Mouse (Mus musculus) left cerebral cortex, postnatal 36 days (tissue): ENCODE data around the gene Sema4b. TPM values are rescaled to one million over a fixed set of nuclear protein-coding genes. Genes with fewer than 3 reads are reported as not detected.

ENCODE experiments used
- DNase-seq, 2 experiments: peaks; one replicate each; pipeline ENCODE4 v3.0.0; 2021 to 2022; ENCODE audit warnings: low spot score in 2 of 2, mixed read lengths in 1 of 2
- intact Hi-C: fragments of 180-260 bp; cut with DNase I; formaldehyde crosslinking; loops from one replicate; pipeline ENCODE4 v1.15.1; 2025
- total RNA-seq, 2 experiments: library from RNA; stranded (reverse); gene quantifications; 2 replicates each; pipeline ENCODE4 v1.2.3; 2021

Gene Sema4b
- total RNA-seq, 2 experiments from 2014 or later, result 16.9 to 19.1 TPM

GRCm38 (mm10) chr7:80172069-80172956, 14.3 kb upstream of the Sema4b start:
- no peak for DNase-seq
- intact Hi-C loops, result no loop called here

- no peak for DNase-seq
These were observed 10.5 kb upstream of the Sema4b start for GRCm38 (mm10) chr7:80176159-80176558.

DNA sequence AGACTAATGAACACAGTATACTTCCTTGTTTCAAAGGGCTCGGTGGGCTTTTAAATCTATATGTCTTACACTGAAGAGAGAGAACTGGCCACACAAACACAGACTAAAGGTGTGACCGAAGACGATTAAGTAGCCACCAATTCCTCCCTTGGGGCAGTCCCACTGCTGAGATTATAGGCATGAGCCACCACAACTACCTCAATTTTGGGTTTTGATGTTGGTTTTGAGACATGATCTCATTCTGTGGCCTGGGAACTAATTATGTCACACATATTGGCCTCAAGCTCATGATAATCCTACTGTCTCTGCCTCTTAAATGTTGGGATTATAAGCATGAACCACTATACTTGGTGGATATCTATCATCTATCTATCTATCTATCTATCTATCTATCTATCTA, 9.2 kb upstream of the Sema4b start:
- no peak for DNase-seq
- intact Hi-C loops, result no loop called here

More at GRCm38 (mm10) chr7:80176159-80176558, 10.5 kb upstream of the Sema4b start:
- intact Hi-C loops, result no loop called here

GRCm38 (mm10) chr7:80178037-80178729, 8.5 kb upstream of the Sema4b start:
- DNase-seq, result no peak
- intact Hi-C loops, result no loop called here

DNA sequence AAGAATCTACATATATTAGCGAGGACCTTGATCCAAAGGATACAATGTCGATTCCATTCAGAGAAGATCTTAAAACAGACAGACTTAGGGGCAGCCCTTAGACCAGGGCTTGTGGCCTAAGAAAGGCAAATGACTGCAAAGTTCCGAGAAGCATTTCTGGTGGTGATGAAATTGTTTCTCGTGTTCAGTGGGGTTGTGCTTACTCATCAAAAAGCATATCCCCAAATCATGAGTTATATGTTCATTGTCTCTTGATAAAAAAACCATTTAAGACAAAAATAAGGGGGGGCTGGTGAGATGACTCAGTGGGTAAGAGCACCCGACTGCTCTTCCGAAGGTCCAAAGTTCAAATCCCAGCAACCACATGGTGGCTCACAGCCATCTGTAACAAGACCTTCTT, 7.3 kb upstream of the Sema4b start:
- intact Hi-C loops, result no loop called here
- DNase-seq, result no peak

DNA sequence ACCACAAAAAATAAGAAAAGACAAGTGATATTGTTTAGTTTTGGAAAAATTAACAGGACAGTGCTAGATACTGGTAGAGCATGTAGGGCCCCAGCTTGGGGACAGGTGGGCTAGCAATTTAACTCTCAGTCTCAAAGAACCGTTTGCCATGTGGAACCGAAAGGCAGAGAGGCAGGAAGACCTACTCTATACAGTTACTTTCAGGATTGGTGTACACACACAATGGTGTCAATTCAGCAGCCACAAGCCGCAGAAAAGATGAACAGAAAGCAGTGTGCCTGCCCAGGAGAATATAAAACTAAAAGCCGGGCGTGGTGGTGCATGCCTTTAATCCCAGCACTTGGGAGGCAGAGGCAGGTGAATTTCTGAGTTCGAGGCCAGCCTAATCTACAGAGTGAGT, 6.9 kb upstream of the Sema4b start:
- intact Hi-C loops, result no loop called here
- DNase-seq, result no peak

DNA sequence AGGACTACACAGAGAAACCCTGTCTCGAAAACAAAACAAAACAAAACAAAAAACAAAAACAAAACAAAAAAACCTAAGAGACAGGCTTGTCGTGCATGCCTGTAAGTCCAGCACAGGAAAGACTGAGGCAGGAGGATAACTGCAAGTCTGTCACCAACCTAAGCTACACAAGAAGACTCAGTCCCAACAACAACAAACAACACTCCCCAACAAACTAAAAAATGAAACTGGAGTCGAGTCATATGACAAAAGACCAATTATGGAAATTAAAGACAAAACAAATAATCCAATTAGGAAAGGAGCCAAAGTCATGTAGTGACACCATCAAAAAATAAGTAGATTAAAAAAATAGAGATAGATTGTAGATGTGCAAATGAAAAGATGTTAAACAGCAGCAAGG, 6.4 kb upstream of the Sema4b start:
- DNase-seq, result no peak
- intact Hi-C loops, result no loop called here

DNA sequence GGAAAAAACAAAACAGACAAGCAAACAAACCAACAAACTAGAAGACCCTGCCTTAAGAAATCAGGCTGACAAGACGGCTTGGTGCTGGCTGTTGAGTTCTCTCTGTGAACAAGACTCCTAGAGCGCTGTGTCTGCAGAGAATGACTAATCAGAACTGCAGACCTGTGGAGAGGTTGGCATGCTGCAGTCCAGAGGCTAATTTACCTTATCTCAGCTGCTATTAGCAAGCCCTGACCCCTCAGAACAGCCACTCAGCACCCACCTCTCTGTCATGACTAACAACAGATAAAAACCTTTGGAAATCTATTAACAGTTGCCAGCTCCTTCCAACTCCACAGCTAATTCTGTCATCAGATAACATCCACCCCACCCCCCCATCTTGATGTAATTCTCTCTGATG, 5.6 kb upstream of the Sema4b start:
- intact Hi-C loops, result no loop called here
- no peak for DNase-seq

GRCm38 (mm10) chr7:80182139-80182538, 4.5 kb upstream of the Sema4b start:
- no peak for DNase-seq
- intact Hi-C loops, result no loop called here

DNA sequence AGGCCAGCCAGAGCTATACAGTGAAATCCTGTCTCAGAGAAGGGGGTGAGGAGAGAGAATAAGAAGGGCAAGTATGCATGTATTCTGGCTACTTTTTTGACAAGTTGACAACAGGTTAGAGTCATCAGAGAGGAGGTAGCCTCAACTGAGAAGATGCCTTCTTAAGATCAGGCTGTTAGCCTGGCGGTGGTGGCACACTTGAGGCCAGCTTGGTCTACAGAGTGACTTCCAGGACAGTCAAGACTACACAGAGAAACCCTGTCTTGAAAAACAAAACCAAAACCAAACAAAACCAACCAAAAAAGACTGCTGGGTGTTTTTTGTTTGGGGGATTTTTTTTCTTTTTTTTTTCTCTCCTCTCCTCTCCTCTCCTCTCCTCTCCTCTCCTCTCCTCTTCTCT, 3.2 kb upstream of the Sema4b start:
- DNase-seq, result no peak
- intact Hi-C loops, result no loop called here

DNA sequence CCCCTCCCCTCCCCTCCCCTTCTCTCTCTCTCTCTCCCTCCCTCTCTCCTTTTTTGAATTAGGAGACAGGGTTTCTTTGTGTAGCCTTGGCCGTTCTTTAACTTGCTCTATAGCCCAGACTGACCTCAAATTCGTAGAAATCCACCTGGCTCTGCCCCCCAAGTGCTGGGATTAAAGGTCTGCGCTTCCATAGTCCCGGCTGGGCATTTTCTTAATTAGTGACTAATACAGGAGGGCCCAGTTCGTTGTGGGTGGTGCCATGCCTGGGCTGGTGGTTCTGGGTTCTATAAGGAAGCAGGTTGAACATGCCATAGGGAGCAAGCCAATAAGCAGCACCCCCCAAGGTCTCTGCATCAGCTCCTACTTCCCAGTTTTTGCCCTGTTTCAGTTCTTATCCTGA, 2.7 kb upstream of the Sema4b start:
- intact Hi-C loops, result no loop called here
- no peak for DNase-seq

GRCm38 (mm10) chr7:80184551-80184950, 2.1 kb upstream of the Sema4b start:
- DNase-seq, result no peak

GRCm38 (mm10) chr7:80184968-80185367, 1.7 kb upstream of the Sema4b start:
- DNase-seq, result no peak
- intact Hi-C loops, result no loop called here

More at GRCm38 (mm10) chr7:80184551-80184950, 2.1 kb upstream of the Sema4b start:
- intact Hi-C loops, result no loop called here

DNA sequence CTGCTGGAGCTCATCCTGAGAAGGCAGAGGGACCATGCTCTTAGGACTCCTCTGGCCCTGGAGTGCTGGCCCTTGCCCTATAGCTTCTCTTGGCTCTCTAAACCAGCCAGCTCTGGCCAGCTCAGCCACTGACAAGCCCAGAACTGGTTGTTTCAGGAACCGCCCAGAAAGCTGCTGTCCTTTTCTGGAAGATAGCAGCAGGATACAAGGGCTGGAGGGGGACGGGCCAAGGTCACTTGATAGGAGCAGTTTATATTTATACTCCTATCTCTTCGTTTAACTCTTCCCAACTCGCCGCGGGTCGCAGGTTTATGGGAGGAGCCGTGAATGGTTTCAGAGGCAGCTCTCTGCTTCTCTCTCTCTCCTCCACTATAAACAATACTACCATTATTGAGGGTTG, 620 bp upstream of the Sema4b start:
- intact Hi-C loops, result no loop called here
- no peak for DNase-seq

DNA sequence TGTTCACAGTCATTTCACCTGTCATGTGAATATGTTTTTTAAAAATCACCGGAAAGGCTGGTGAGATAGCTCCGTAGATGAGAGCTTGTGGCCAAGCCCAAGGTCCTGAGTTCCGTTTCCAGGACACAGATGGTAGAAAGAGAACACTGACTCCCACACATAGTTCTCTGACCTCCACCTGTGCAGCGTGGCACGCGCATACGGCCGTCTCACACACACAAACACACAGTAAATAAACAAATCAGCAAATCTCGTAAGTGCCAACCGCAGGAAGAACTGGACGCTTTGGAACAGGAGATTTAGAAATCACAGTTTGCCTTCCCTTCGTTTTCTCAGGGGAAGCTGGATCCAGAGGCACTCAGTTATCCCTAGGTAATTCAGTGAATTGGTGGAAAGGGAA, 860 bp downstream of the Sema4b start:
- intact Hi-C loops, result no loop called here
- DNase-seq, result no peak

GRCm38 (mm10) chr7:80188579-80189125, 2.0 kb downstream of the Sema4b start:
- DNase-seq, result no peak
- intact Hi-C loops, result no loop called here

- DNase-seq, result no peak
- intact Hi-C loops, result no loop called here
These were observed 2.7 kb downstream of the Sema4b start for GRCm38 (mm10) chr7:80189147-80189933.

DNA sequence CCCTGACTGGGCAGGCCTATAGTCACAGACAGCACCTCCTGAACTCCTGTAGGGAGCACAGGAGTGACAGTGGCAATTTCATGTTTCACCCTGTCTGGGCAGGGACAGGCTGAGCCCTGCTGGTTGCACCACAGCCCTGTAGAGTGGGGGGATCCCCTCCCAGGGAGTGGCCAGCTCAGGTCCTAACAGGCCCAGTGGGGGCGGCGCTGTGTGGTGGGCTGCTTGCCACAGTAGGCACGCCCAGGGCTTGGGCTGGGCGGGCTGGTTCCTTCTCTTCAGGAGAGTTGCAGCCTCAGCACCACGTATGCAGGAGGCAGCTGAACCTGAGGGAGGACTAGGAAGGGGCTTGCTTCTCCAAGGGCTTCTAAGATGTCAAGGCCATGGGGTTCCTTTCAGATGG, 4.8 kb downstream of the Sema4b start:
- intact Hi-C loops, result no loop called here

GRCm38 (mm10) chr7:80192226-80193061, 5.8 kb downstream of the Sema4b start:
- DNase-seq, result no peak
- intact Hi-C loops, result no loop called here

More for the DNA sequence above, 4.8 kb downstream of the Sema4b start:
- DNase-seq, result no peak
